Mouse (Mus musculus) cerebral cortex, adult 2 months (tissue): ENCODE measurements around the gene Hnrnpdl.

ENCODE experiments used
- WGBS: fragments of 180-500 bp; shearing (Covaris S2); methylation state at CpG from one replicate; pipeline ENCODE4 v1.1.7; 2018; 5-methylcytosine and 5-hydroxymethylcytosine counted together

Gene Hnrnpdl

GRCm38 (mm10) chr5:100047143-100047640 lies 7.7 kb upstream of the Hnrnpdl start:
- 76% methylated on average over 8 of the region's 8 CpGs for WGBS

DNA sequence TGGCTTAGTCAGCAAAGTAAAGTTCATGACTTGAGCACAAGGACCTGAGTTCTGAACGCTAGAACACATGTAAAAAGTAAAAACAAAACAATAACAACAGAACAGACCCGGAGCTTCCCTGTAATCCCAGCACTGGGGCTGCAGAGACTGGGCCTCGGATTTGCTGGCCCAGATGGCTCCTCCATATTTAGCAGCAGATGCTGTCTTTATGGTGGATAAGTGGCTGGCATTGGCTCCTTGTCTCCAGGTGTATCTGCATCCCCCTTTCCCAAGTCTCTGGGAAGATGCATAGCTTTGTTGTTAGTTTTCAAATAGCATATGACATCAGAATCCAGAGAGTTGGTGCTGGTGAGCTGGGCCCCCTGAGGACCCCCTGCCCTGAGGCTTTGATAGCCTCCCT lies 6.6 kb upstream of the Hnrnpdl start:
- WGBS: 63% methylated on average over 3 of the region's 3 CpGs

DNA sequence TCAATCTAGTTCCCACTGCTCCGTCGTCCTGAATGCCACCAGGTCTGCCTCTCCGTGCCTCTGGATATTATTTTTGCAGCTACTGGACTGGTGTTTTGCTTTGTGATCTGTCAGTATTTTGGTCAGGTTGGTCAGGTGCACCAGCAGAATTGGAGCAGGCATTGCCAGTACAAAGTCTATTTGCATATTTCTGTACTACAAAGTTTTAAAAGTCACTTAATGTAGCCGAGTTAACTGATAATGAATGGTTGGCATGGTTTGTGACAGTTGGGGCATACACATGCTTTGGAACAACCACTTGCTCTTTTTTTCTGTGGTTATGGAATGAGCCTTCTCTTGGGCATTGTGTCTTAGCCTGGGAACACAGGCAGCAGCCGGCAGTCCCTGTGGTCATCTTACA lies 5.2 kb upstream of the Hnrnpdl start:
- 69% methylated on average over 5 of the region's 5 CpGs for WGBS

DNA sequence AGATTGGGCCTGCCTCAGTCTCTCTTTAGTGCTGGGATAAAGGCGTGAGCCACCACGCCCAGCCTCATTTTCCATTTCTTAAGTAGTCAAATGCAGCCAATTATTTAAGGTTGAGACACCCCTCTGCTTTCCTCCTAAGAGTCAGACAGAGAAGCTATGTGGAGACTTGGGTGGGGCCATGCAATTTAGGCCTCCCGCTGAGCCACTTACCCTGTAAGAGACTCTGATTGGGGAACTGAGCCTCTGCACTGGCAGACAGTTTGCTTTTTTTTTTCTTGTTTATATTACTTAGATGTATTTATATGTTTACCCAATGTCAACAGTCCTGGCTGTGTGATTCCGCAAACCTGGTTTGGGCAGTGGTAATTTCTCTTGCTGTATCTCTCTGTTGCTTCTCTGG lies 4.6 kb upstream of the Hnrnpdl start:
- WGBS: 85% methylated on average over 4 of the region's 4 CpGs

- WGBS: 48% methylated on average over 5 of the region's 5 CpGs
These were observed 3.9 kb upstream of the Hnrnpdl start for GRCm38 (mm10) chr5:100043361-100043760.

DNA sequence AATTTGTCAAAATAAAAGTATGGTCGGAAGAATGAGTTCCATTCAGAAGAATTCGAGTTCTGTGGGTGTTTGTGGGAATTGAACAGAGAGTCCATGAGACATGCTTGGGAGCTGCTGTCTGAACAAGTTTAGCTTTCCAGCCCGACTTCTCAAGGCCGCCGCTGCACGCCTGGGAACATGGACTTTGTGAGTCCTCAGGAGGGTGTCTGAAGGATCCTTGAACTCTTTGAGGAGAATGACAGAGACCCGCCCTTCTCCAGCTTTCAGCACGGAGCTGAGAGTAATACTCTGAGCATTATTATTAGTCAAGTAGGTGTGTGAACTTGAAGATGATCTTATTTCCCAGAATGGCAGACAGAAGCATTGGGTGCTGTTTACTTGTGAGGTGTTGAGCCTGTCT lies 3.0 kb upstream of the Hnrnpdl start:
- 77% methylated on average over 8 of the region's 8 CpGs for WGBS

DNA sequence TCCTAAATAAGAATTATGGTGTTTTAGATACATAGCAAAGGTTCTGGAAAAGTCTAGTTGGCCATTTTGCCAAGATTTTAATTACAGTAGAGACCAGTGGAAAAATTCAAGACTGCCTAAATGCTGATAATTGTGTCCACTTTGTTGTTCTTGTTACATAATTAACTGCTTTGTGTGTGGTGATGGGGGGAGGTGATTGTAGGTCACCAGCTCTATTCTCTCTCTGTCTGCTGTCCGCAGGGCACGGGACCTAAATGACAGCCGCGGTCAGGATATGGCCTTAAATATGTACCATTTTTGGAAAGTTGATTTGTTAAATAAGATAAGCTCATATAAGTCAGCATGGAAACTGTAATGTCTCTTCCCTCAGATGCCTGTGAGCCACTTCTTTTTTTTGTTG lies 1.8 kb upstream of the Hnrnpdl start:
- WGBS: 69% methylated on average over 4 of the region's 4 CpGs

GRCm38 (mm10) chr5:100040281-100040784 lies 869 bp upstream of the Hnrnpdl start:
- WGBS: 1% methylated on average over 19 of the region's 19 CpGs

DNA sequence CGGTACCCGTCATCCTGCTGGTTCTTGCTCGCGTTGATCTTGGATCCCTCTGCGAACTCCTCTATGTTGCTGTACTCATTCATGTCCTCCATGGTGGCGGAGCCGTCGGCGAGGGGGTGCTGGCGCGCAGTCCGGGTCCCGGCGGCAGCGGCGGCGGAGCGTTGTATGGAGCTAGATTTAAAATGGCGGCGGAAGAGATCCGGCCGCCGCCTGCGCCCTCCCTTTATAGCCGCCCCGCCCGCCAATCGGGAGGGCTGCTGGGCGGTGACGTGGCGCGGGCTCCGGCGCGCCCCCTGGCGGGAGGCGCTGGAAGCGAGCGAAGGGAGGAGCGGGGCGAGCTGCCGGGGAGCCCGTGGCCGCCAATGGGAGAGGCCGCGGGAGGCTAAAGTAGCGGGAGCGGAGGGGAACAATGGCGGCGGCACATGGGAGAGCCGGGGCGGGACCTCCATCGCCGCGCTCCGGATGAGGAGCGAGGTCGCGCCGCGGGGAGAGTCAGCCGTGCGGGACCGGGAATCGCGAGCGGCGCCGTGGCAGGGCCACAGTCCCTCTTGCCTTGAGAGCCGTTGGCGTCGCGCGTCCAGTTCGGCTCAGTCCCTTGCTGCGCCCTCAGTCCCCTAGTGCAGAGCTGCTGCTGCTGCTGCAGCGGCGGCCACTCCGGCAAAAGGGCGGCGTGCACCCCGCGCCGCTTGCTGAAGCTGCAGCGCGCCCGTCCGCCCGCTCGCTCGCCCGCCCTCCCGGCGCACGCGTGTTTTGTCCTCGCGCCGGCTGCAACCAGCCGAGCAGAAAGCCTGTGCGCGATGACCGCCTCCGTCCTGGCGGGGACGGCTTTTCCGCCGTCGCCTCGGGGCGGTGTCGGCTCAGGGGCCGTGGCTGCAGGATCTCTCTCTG lies 506 bp downstream of the Hnrnpdl start:
- whole genome bisulfite sequencing: under 1% methylated on average over 111 of the region's 113 CpGs

- under 1% methylated on average over 45 of the region's 45 CpGs for WGBS
These were observed 1.3 kb downstream of the Hnrnpdl start for GRCm38 (mm10) chr5:100037965-100038713.

- 1% methylated on average over 7 of the region's 7 CpGs for WGBS
These were observed 2.8 kb downstream of the Hnrnpdl start for GRCm38 (mm10) chr5:100036681-100037080.

GRCm38 (mm10) chr5:100035950-100036349 lies 3.5 kb downstream of the Hnrnpdl start:
- WGBS: 8% methylated on average over 7 of the region's 7 CpGs

DNA sequence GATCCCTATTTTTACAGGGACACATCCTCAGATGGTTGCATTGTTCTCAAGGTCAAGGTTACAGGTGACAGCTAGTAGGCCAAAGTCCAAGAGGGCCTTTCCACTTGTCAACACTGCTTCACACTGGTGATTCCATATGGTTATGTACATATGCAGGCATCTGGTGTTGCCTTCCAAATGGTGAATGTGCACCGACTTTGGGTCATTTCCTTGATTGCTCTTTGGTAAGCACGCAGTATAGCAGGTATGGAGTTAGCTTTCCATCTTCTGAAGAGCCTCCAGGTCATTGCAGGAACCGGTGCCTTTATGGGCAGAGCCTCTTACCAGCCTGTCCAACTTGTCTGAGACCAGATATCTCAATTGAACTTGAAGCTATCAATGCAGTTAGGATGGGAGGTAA lies 6.8 kb downstream of the Hnrnpdl start:
- 71% methylated on average over 3 of the region's 3 CpGs for WGBS

GRCm38 (mm10) chr5:100032107-100032506 lies 7.4 kb downstream of the Hnrnpdl start:
- 94% methylated on average over 2 of the region's 2 CpGs for WGBS

- WGBS: 7% methylated on average over 6 of the region's 6 CpGs
These were observed 9.4 kb downstream of the Hnrnpdl start for GRCm38 (mm10) chr5:100030069-100030468.

DNA sequence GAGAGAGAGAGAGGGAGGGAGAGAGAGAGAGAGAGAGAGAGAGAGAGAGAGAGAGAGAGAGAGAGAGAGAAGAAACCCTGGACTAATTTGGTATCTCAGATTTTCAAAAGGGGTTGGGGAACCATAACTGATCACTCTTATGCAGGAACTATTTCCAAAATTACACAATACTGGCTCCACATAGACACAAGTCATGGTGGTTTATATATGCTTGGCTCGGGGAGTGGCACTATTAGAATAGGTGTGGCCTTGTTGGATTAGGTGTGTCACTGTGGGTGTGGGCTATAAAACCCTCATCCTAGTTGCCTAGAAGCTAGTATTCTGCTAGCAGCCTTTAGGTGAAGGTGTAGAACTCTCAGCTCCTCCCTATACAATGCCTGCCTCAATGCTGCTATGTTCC lies 14.6 kb downstream of the Hnrnpdl start:
- 75% methylated on average over 1 of the region's 1 CpGs for WGBS

- 79% methylated on average over 5 of the region's 5 CpGs for WGBS
These were observed 15.1 kb downstream of the Hnrnpdl start for GRCm38 (mm10) chr5:100024403-100024802.

GRCm38 (mm10) chr5:100012599-100012998 lies 26.9 kb downstream of the Hnrnpdl start:
- WGBS: 93% methylated on average over 9 of the region's 9 CpGs

DNA sequence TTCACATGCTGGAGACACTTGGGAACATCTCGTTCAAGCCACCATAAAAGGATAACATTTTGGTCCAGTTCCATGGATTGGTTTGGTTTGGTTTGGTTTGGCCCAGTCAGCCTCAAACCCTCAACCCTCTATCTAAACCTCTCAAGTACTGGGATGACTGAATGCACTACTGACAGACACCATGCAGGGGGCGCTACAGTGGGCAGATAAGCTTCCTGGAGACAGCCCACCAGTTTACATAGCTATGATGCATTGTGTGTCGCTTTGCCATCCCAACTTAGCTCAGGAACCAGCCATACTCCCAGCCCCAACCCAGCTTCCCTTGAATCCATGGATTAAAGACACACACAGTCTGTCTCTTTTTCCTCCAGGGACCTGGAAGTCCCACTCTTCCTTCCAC lies 31.0 kb downstream of the Hnrnpdl start:
- 54% methylated on average over 3 of the region's 3 CpGs for WGBS

DNA sequence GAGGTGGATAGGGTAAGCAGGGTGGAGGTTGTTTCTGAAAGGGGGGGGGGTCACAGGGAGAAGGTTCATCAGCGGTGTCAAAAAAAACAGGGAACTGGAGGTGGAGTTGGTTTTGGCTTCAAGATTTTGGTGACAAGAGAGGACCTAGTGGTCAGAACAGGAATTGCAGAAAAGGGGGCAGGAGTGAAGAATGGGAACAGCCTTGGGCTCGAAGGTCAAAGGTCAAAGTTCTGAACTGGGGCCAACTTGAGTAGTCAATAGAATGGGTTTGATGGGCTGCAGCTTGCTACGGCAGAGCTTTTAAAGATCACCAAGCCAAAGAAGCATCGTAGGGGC lies 32.5 kb downstream of the Hnrnpdl start:
- WGBS: 88% methylated on average over 4 of the region's 4 CpGs

GRCm38 (mm10) chr5:100006324-100007039 lies 33.0 kb downstream of the Hnrnpdl start:
- WGBS: 90% methylated on average over 4 of the region's 4 CpGs

DNA sequence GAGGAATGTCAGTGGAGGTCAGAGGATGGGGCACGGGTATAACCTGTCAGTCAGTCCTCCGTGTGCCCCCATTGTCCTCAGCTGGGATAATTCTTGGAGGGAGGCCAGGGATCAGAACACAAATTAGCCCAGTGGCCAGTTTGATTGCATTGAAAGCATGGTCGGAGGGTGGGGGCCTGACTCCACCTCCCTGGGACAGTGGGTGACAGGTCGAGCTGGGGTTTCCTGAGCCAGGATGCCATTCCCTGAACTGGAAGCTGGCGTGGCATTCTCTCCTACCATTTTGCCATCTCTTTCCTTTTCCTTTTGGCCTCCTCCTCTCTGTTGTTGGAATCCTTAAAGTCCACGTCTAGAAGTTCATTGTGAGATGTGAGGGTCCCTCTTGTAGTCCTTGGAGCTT lies 33.6 kb downstream of the Hnrnpdl start:
- WGBS: 76% methylated on average over 6 of the region's 6 CpGs
